Mouse (Mus musculus): Measurements from ENCODE around the gene Surf2. TPM values are rescaled to one million over a fixed set of nuclear protein-coding genes. Genes with fewer than 3 reads are reported as not detected.

Surf2 gene
- 8.1 and 14.7 TPM in 2 replicates for total RNA-seq (2023)

GRCm38 (mm10) chr2:26915927-26916728, at the start of gene Surf2, which contains the start of gene Surf1:
Gene Surf2, plus strand, starts transcription at chr2:26916367.
Gene Surf1, minus strand, starts transcription at chr2:26916530.

GRCm38 (mm10) chr2:26902467-26903220, 13.5 kb upstream of the Surf2 start, which contains the start of gene Surf6:
Gene Surf6, minus strand, starts transcription at chr2:26902879.

GRCm38 (mm10) chr2:26910124-26910993, 5.8 kb upstream of the Surf2 start, which contains the start of the genes Med22 and Rpl7a:
Gene Med22, minus strand, starts transcription at chr2:26910677.
Gene Rpl7a, plus strand, starts transcription at chr2:26910764.

GRCm38 (mm10) chr2:26933304-26934055, 17.3 kb downstream of the Surf2 start, which contains the start of the genes Surf4 and Stkld1:
Gene Surf4, minus strand, starts transcription at chr2:26933928.
Gene Stkld1, plus strand, starts transcription at chr2:26934047.

GRCm38 (mm10) chr2:26963923-26964723, 48.0 kb downstream of the Surf2 start, which contains the start of gene Rexo4:
Gene Rexo4, minus strand, starts transcription at chr2:26964386.

Other genes with a start within 250 kb of the Surf2 start
- gene Lcn4, start 245.1 kb upstream of the Surf2 start, total RNA-seq (2023), result not detected in 2 replicates
- gene Abo, start 51.4 kb upstream of the Surf2 start, total RNA-seq (2023), result not detected in 2 replicates
- gene Surf6, start 13.5 kb upstream of the Surf2 start, total RNA-seq (2023), result 14.8 and 15.0 TPM in 2 replicates
- 28.6 and 44.3 TPM in 2 replicates for gene Med22, start 5.7 kb upstream of the Surf2 start, total RNA-seq (2023)
- gene Rpl7a, start 5.6 kb upstream of the Surf2 start, total RNA-seq (2023), result 278 and 308 TPM in 2 replicates
- gene Surf1, start 163 bp downstream of the Surf2 start, total RNA-seq (2023), result 47.7 and 59.3 TPM in 2 replicates
- 105 and 127 TPM in 2 replicates for gene Surf4, start 17.6 kb downstream of the Surf2 start, total RNA-seq (2023)
- gene Stkld1, start 17.7 kb downstream of the Surf2 start, total RNA-seq (2023), result 0.51 TPM in 1 of 2 replicates, not detected in the other
- 34.3 TPM in 2 replicates for gene Rexo4, start 48.0 kb downstream of the Surf2 start, total RNA-seq (2023)
- not detected in 2 replicates for gene Adamts13, start 57.0 kb downstream of the Surf2 start, total RNA-seq (2023)
- gene Cacfd1, start 93.6 kb downstream of the Surf2 start, total RNA-seq (2023), result 10.4 and 12.2 TPM in 2 replicates
- 131 and 148 TPM in 2 replicates for gene Slc2a6, start 111.6 kb downstream of the Surf2 start, total RNA-seq (2023)
- not detected in 2 replicates for gene Mymk, start 155.8 kb downstream of the Surf2 start, total RNA-seq (2023)
- gene Adamtsl2, start 163.0 kb downstream of the Surf2 start, total RNA-seq (2023), result not detected in 2 replicates
- not detected in 2 replicates for gene Fam163b, start 226.1 kb downstream of the Surf2 start, total RNA-seq (2023)
- not detected in 2 replicates for gene Dbh, start 248.9 kb downstream of the Surf2 start, total RNA-seq (2023)